In the genomic region with DNA sequence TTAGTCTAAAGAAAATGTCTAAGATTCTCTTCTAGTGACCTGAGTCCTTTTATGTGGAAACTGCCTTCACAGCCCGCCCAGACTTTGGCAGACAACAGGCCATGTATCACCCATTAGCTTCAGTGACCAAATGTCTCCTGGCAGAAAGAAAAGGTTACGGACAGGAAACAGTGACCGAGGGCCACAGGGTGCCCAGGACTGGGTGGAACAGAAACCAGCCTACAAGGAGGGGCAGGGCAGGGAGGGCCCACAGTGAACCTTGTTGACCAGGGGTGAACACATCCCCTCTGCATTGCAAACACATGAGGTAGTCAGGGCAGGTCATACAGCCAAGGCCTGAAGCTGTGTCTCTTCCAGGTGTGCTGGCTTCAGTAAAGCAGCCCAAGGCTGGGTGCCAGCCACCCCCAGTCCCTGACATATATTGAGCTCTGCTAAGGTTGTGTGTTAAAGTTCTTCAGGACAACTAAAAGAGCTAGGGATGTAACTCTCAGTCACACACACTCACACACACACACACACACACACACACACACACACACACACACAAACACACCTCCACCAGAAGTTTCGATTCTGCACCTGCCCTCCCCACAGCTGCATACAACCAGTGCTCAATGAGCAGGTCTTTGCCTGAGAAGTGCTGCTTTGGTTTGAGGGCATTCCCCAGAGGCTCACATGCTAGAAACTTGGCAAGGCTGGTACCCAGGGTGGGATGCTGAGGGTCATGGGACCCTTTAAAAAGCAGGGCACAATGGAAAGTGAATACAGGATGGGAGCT, we compare ENCODE assay signal across 21 mouse cellular contexts. TPM values are rescaled to one million over a fixed set of nuclear protein-coding genes. Genes with fewer than 3 reads are reported as not detected.
DNase-seq lines count a peak whose midpoint lies in the region; ATAC-seq and TF ChIP-seq lines count a peak whose summit lies in the region.
"Had no signal": no experiment of that assay in that cellular context is flagged by ENCODE, and none has a peak within 500 bp of the region (broad histone marks: within the 10 kb centered on the region; RNA-seq: fewer than 3 reads in every experiment).

No protein-coding gene starts in this region.

- TF ChIP-seq CTCF in lung, postnatal 0 days (IDR thresholded peaks at IDR 0.05): no peak
- TF ChIP-seq CTCF in cerebellum, adult 2 months (IDR thresholded peaks at IDR 0.05; ENCODE audit: borderline replicate concordance, insufficient read depth, low read depth, low read length): no peak

- no peaks in the 10 kb centered on the region for H3K27me3 ChIP-seq in lung, postnatal 0 days (replicated peaks; ENCODE audit: insufficient read depth, low read length)
- no peaks in the 10 kb centered on the region for H3K27me3 ChIP-seq in cerebellum, adult 2 months (ENCODE audit: control insufficient read depth, insufficient read depth, low read length)
- H3K27me3 ChIP-seq in stomach, embryonic 15.5 days (replicated peaks): no peaks in the 10 kb centered on the region
- no peaks in the 10 kb centered on the region for H3K27me3 ChIP-seq in liver, embryonic 12.5 days (replicated peaks)
- H3K27me3 ChIP-seq: heart, embryonic 13.5 days; hindbrain, embryonic 15.5 days; kidney, embryonic 15.5 days; limb, embryonic 12.5 days; lung, embryonic 15.5 days had no signal

- no peaks in the 10 kb centered on the region; the same call in 1 of the 2 replicates for H3K36me3 ChIP-seq in lung, postnatal 0 days (ENCODE audit: insufficient read depth, low read length)
- H3K36me3 ChIP-seq in stomach, embryonic 15.5 days: peaks cover 11% of the 10 kb centered on the region; the same call in 1 of the 2 replicates
- peaks cover 20% of the 10 kb centered on the region for H3K36me3 ChIP-seq in liver, embryonic 12.5 days
- H3K36me3 ChIP-seq: hindbrain, embryonic 15.5 days had no signal

- H3K4me1 ChIP-seq in lung, postnatal 0 days (ENCODE audit: insufficient read depth, low read depth, low read length): no peaks in the 10 kb centered on the region; the same call in 1 of the 2 replicates
- H3K4me1 ChIP-seq in cerebellum, adult 2 months (ENCODE audit: control insufficient read depth, insufficient read depth, low read length): peaks cover 46% of the 10 kb centered on the region
- H3K4me1 ChIP-seq in stomach, embryonic 15.5 days: no peaks in the 10 kb centered on the region
- H3K4me1 ChIP-seq in liver, embryonic 12.5 days: peaks cover 18% of the 10 kb centered on the region
- H3K4me1 ChIP-seq: kidney, embryonic 15.5 days; limb, embryonic 12.5 days had no signal

- ATAC-seq in cerebellum, adult (ENCODE audit: insufficient number of reproducible peaks, low FRiP score, low TSS enrichment): peak; percentile 50; the same call in 1 of the 2 replicates
- ATAC-seq in lung, postnatal 0 days: peak; percentile 11; the same call in 1 of the 2 replicates
- 0 out of 2 replicates have a peak, but pooled peaks have one; percentile 18 for ATAC-seq in stomach, embryonic 15.5 days (ENCODE audit: insufficient read depth, low FRiP score, low read depth)
- no peak for ATAC-seq in liver, embryonic 12.5 days
- ATAC-seq: intestine, embryonic 16.5 days had no signal

- no peak overlapping the region for H3K9ac ChIP-seq in lung, postnatal 0 days (replicated peaks; ENCODE audit: low read depth)
- no peak overlapping the region for H3K9ac ChIP-seq in stomach, embryonic 15.5 days
- no peak overlapping the region for H3K9ac ChIP-seq in liver, embryonic 12.5 days
- H3K9ac ChIP-seq: heart, embryonic 13.5 days; hindbrain, embryonic 15.5 days; kidney, embryonic 15.5 days; limb, embryonic 12.5 days; liver, embryonic 14.5 days; lung, embryonic 15.5 days had no signal

- TF ChIP-seq POLR2A in cerebellum, adult 2 months (IDR thresholded peaks at IDR 0.05; ENCODE audit: borderline replicate concordance, insufficient read depth, low read length): no peak

- no peaks in the 10 kb centered on the region for H3K9me3 ChIP-seq in lung, postnatal 0 days (ENCODE audit: low read length)
- H3K9me3 ChIP-seq in stomach, embryonic 15.5 days: no peaks in the 10 kb centered on the region
- H3K9me3 ChIP-seq in liver, embryonic 12.5 days (replicated peaks): no peaks in the 10 kb centered on the region
- H3K9me3 ChIP-seq: embryonic facial prominence, embryonic 10.5 days; heart, embryonic 13.5 days; hindbrain, embryonic 15.5 days; kidney, embryonic 15.5 days; limb, embryonic 12.5 days; lung, embryonic 15.5 days had no signal

- 69% methylated on average over 4 of the region's 4 CpGs for WGBS in lung, postnatal 0 days
- 29% methylated on average over 4 of the region's 4 CpGs for whole genome bisulfite sequencing in cerebellum, adult 2 months
- 82% methylated on average over 4 of the region's 4 CpGs for WGBS in stomach, embryonic 15.5 days
- WGBS in liver, embryonic 12.5 days (ENCODE audit: insufficient replicate concordance): 83% methylated on average over 4 of the region's 4 CpGs

- no peak overlapping the region for H3K4me3 ChIP-seq in lung, postnatal 0 days (ENCODE audit: low read depth, low read length)
- H3K4me3 ChIP-seq in cerebellum, adult 2 months (replicated peaks; ENCODE audit: insufficient read depth, low read depth, low read length): no peak overlapping the region
- no peak overlapping the region for H3K4me3 ChIP-seq in stomach, embryonic 15.5 days (replicated peaks)
- no peak overlapping the region for H3K4me3 ChIP-seq in liver, embryonic 12.5 days
- H3K4me3 ChIP-seq: embryonic facial prominence, embryonic 10.5 days; heart, embryonic 13.5 days; hindbrain, embryonic 15.5 days; kidney, embryonic 15.5 days; limb, embryonic 12.5 days; lung, embryonic 15.5 days had no signal

- no peak overlapping the region for H3K4me2 ChIP-seq in lung, postnatal 0 days (replicated peaks; ENCODE audit: low read depth, low read length)
- no peak overlapping the region for H3K4me2 ChIP-seq in stomach, embryonic 15.5 days
- no peak overlapping the region for H3K4me2 ChIP-seq in liver, embryonic 12.5 days
- H3K4me2 ChIP-seq: heart, embryonic 13.5 days; hindbrain, embryonic 15.5 days; kidney, embryonic 15.5 days; limb, embryonic 12.5 days; lung, embryonic 15.5 days; midbrain, embryonic 11.5 days had no signal

- no peak for TF ChIP-seq EP300 in lung, postnatal 0 days (IDR thresholded peaks at IDR 0.05)

- no peak overlapping the region; the same call in 1 of the 2 replicates for H3K27ac ChIP-seq in lung, postnatal 0 days (ENCODE audit: low read length)
- peak overlapping the region; percentile 61 for H3K27ac ChIP-seq in cerebellum, adult 2 months (ENCODE audit: insufficient read depth, low read length)
- no peak overlapping the region for H3K27ac ChIP-seq in stomach, embryonic 15.5 days
- no peak overlapping the region for H3K27ac ChIP-seq in liver, embryonic 12.5 days
- H3K27ac ChIP-seq: embryonic facial prominence, embryonic 10.5 days; heart, embryonic 13.5 days; hindbrain, embryonic 15.5 days; kidney, embryonic 15.5 days; limb, embryonic 12.5 days; liver, embryonic 14.5 days; lung, embryonic 15.5 days had no signal

- no peak for DNase-seq in cerebellum, postnatal 14 days
- DNase-seq in lung, postnatal 0 days (ENCODE audit: low spot score): no peak
- no peak for DNase-seq in lung, postnatal 10 days
- DNase-seq in cerebellum, adult 2 months: peak; percentile 66 to 87
- DNase-seq in ovary, postnatal 14 days (ENCODE audit: low spot score): no peak
- DNase-seq: gastrocnemius, postnatal 10 days; kidney, postnatal 4 days; retina, postnatal 1 day; thymus, postnatal 4 days had no signal

RNA-seq across cellular contexts. Expression of gene Chst15, which starts 49.1 kb away (rescaled TPM):
- polyA plus RNA-seq in lung, postnatal 0 days (2015; fragmentation: Nextera tagmentation; extraction: Ambion mirVana): 13.1 and 14.1 TPM in 2 replicates
- 15.4 and 17.2 TPM in 2 replicates for polyA plus RNA-seq in cerebellum, adult 2 months (2012; rRNA removed)
- 26.1 and 27.5 TPM in 2 replicates for polyA plus RNA-seq in stomach, embryonic 15.5 days (2015; fragmentation: Nextera tagmentation; extraction: Ambion mirVana)
- 8.9 and 9.5 TPM in 2 replicates for polyA plus RNA-seq in liver, embryonic 12.5 days (2016; fragmentation: Nextera tagmentation; extraction: Ambion mirVana)

Comparison
In these comparisons a context has a peak if more than half of its experiments do, and no peak if none do; other contexts are left out.
1. DNase-seq: peak in cerebellum, adult 2 months (2 of 2); none in cerebellum, postnatal 14 days (0 of 2), lung, postnatal 0 days (single experiment), lung, postnatal 10 days (single experiment) and ovary, postnatal 14 days (single experiment).